Mouse (Mus musculus) 3134 (cell line): ENCODE measurements around the gene Pafah1b1.

Experiments used
- DNase-seq: peaks from one replicate; pipeline ENCODE4 v3.0.0-alpha.2; 2011; ENCODE audit warnings: low spot score; ENCODE audit not compliant: insufficient read length; ENCODE audit errors: extremely low read depth

Pafah1b1 gene

DNA sequence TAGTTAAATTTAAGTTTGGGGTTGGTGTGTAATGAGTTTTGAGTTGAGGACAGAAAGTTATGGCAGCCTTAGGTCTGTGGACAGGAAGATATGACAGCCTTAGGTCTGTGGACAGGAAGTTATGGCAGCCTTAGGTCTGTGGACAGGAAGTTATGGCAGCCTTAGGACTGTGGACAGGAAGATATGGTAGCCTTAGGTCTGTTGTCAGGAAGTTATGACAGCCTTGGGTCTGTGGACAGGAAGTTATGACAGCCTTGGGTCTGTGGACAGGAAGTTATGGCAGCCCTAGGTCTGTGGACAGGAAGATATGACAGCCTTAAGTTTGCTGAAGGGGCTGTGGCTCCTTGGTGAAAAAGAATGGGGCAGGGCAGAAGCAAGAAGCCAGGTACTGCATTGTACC lies 99.1 kb downstream of the Pafah1b1 start:
- DNase-seq: no peak
